Mouse (Mus musculus): ENCODE results near the gene Armc9. TPM values are rescaled to one million over a fixed set of nuclear protein-coding genes. Genes with fewer than 3 reads are reported as not detected.

The Armc9 gene
- total and polyA plus RNA-seq, 3 experiments = 10.9 to 15.5 (median 15.1) TPM

DNA sequence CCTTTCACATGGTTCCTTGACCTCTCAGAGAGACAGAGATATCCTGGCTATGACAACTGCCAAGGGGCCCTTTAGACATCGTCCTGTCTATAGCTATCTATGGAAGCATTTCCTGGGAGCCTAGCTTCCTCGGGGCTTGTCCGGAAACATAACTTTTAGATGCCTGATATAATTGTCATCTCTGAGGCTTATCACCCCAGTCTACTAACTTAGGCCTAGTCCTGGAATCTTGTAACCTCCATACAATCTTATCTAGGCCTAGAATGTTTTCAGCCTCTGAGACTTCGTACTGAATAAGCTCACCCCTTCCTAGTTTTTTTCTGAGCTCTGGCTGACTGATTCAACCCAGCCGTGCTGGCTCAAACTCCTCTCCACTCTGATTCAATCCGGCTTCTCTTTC lies 88.9 kb downstream of the Armc9 start:
- Histone ChIP-seq H3K9me3 (replicated peaks; ENCODE audit: low read length) (no peaks in the 10 kb centered on the region), H3K4me3 (replicated peaks in 1 of 3; ENCODE audit: low read depth in 2 of 3, low read length in 2 of 3, poor library complexity in 1 of 3) (no peak overlapping the region), H3K79me2 (replicated peaks; ENCODE audit: control insufficient read depth, extremely low read depth, insufficient read depth, poor library complexity, severe bottlenecking) (no peaks in the 10 kb centered on the region), H3K4me1 (ENCODE audit: control insufficient read depth in 1 of 2, insufficient read depth in 2 of 2) (no peaks in the 10 kb centered on the region), H3K9ac (ENCODE audit: insufficient read depth, low read depth) (no peak overlapping the region), H3K27me3 (replicated peaks) (no peaks in the 10 kb centered on the region), H3K27ac (ENCODE audit: insufficient read depth, low read depth) (no peak overlapping the region), H3K36me3 (replicated peaks in 1 of 2; ENCODE audit: control insufficient read depth in 1 of 2, insufficient read depth in 1 of 2, low read length in 1 of 2) (peaks cover 6 to 24% of the 10 kb centered on the region in 2 experiments), H3K4me2 (ENCODE audit: insufficient read depth, low read depth, poor library complexity, severe bottlenecking) (no peak overlapping the region)
- TF ChIP-seq ZMIZ1 (IDR thresholded peaks at IDR 0.05; ENCODE audit: low read depth, low read length) (no peak), RAD21 (IDR thresholded peaks at IDR 0.05; ENCODE audit: low read depth, low read length) (no peak), POLR2A (IDR thresholded peaks at IDR 0.05; ENCODE audit: low read depth, low read length) (no peak), JUN (IDR thresholded peaks at IDR 0.05; ENCODE audit: insufficient read depth, low read depth, low read length) (no peak), NELFE (IDR thresholded peaks at IDR 0.05; ENCODE audit: low read depth, low read length) (no peak), BHLHE40 (IDR thresholded peaks at IDR 0.05; ENCODE audit: low read depth, low read length) (no peak), MYC (IDR thresholded peaks at IDR 0.05; ENCODE audit: low read depth, low read length) (no peak), IRF4 (IDR thresholded peaks at IDR 0.05; ENCODE audit: low read depth, low read length) (no peak), ZNF384 (IDR thresholded peaks at IDR 0.05; ENCODE audit: low read depth, low read length) (no peak), MXI1 (IDR thresholded peaks at IDR 0.05; ENCODE audit: low read depth, low read length) (no peak), ETS1 (conservative IDR thresholded peaks at IDR 0.05; ENCODE audit: low read depth, low read length) (no peak), UBTF (IDR thresholded peaks at IDR 0.05; ENCODE audit: low read depth, low read length) (no peak), TBP (conservative IDR thresholded peaks at IDR 0.05; ENCODE audit: low read depth, low read length) (no peak), POLR2AphosphoS2 (IDR thresholded peaks at IDR 0.05; ENCODE audit: low read depth, low read length) (no peak), EP300 (IDR thresholded peaks at IDR 0.05; ENCODE audit: low read length) (no peak), USF2 (conservative IDR thresholded peaks at IDR 0.05; ENCODE audit: low read depth, low read length) (no peak), MAZ (IDR thresholded peaks at IDR 0.05; ENCODE audit: low read depth, low read length) (no peak), JUND (conservative IDR thresholded peaks at IDR 0.05; ENCODE audit: low read depth, low read length) (no peak), PAX5 (IDR thresholded peaks at IDR 0.05; ENCODE audit: low read length) (no peak), TCF12 (IDR thresholded peaks at IDR 0.05; ENCODE audit: low read depth, low read length) (no peak)
- in situ Hi-C loops (cut with MboI; ENCODE audit: low pct_ligation_motif_present, low pct_unique_long_range_greater_than_20kb, low sequenced_read_pairs) (no loop called here), dilution Hi-C loops (cut with MboI; ENCODE audit: extremely low pct_ligation_motif_present, extremely low pct_unique_long_range_greater_than_20kb, low sequenced_read_pairs) (no loop called here)
- DNase-seq (ENCODE audit: extremely low read depth) = no peak

DNA sequence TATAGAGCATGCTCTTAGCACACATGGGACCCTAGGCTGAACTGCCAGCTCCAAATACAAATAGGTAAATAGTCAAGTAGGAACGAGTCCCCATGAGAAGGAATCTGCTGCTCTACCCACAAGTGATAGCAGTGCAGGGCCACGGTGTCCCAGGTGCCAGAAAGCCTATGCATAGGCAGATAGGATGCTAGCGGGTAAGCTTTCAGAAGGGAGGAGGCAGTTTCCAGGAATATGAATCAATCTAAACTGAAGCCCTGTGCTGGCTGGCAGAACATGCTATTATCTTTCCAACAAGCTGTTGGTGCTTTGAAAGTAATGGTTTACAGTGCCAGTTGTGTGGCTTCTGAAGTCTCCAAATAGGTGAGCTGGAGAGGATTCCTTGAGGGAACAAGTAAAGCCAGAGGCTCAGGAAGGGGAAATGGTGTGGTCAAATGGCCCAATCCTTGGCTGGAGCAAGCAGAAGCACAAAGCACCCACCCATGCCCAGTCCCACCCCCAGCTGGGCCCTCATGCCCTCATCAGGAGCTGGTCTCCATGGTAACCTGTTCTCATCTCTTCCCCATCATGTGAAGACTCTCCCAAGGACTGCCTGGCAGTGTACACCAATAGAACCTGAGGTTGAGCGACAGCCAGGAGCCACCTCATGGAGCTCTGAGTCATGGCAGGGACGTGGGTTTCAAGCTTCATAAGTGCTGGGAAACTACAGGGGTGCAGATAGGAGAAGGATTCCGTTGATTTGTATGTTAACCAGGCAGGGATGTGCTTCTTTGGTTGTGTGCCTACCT lies 90.9 kb downstream of the Armc9 start:
- in situ Hi-C loops (cut with MboI; ENCODE audit: low pct_ligation_motif_present, low pct_unique_long_range_greater_than_20kb, low sequenced_read_pairs) (no loop called here), dilution Hi-C loops (cut with MboI; ENCODE audit: extremely low pct_ligation_motif_present, extremely low pct_unique_long_range_greater_than_20kb, low sequenced_read_pairs) (no loop called here)
- no peaks in the 10 kb centered on the region for H3K27me3 ChIP-seq (replicated peaks)
- H3K27ac ChIP-seq (ENCODE audit: insufficient read depth, low read depth) = no peak overlapping the region
- H3K9ac ChIP-seq (ENCODE audit: insufficient read depth, low read depth) = no peak overlapping the region
- DNase-seq (ENCODE audit: extremely low read depth) = no peak
- peaks cover 6 to 35% of the 10 kb centered on the region in 2 experiments for H3K36me3 ChIP-seq (replicated peaks in 1 of 2; ENCODE audit: control insufficient read depth in 1 of 2, insufficient read depth in 1 of 2, low read length in 1 of 2)
- H3K4me2 ChIP-seq (ENCODE audit: insufficient read depth, low read depth, poor library complexity, severe bottlenecking) = no peak overlapping the region
- H3K4me1 ChIP-seq (ENCODE audit: control insufficient read depth in 1 of 2, insufficient read depth in 2 of 2) = no peaks in the 10 kb centered on the region
- H3K9me3 ChIP-seq (replicated peaks; ENCODE audit: low read length) = no peaks in the 10 kb centered on the region
- H3K79me2 ChIP-seq (replicated peaks; ENCODE audit: control insufficient read depth, extremely low read depth, insufficient read depth, poor library complexity, severe bottlenecking) = no peaks in the 10 kb centered on the region
- no peak overlapping the region for H3K4me3 ChIP-seq (replicated peaks in 1 of 3; ENCODE audit: low read depth in 2 of 3, low read length in 2 of 3, poor library complexity in 1 of 3)
- no peak for TF ChIP-seq RCOR1 (conservative IDR thresholded peaks at IDR 0.05; ENCODE audit: low read depth, low read length)
- TF ChIP-seq GABPA (IDR thresholded peaks at IDR 0.05; ENCODE audit: insufficient replicate concordance, low read depth, low read length) = no peak
- no peak for TF ChIP-seq POLR2A (IDR thresholded peaks at IDR 0.05; ENCODE audit: low read depth, low read length)
- no peak for TF ChIP-seq E2F4 (IDR thresholded peaks at IDR 0.05; ENCODE audit: insufficient replicate concordance, low read depth, low read length)
- TF ChIP-seq CHD1 (IDR thresholded peaks at IDR 0.05; ENCODE audit: low read depth, low read length) = no peak

All from CH12.LX (cell line).